Mouse (Mus musculus) megakaryocyte, embryonic 14.5 days (primary cell): Measurements from ENCODE around the gene Olfr147. TPM values are rescaled to one million over a fixed set of nuclear protein-coding genes. Genes with fewer than 3 reads are reported as not detected.
"Not testable (repeated sequence)": the region's sequence is repeated elsewhere in the genome, so short reads cannot be mapped to it uniquely, and the experiment has no call there.

Experiments used
- H3K27me3 ChIP-seq: replicated peaks from 2 replicates; pipeline ENCODE3; 2012; ENCODE audit warnings: inconsistent platforms
- H3K36me3 ChIP-seq: replicated peaks from 2 replicates; pipeline ENCODE3; 2012; ENCODE audit warnings: low read length, inconsistent platforms, mixed read lengths
- H3K4me1 ChIP-seq: 2 replicates; pipeline ENCODE4 v1.6.1; 2012; ENCODE audit warnings: inconsistent platforms
- H3K4me3 ChIP-seq: replicated peaks from 2 replicates; pipeline ENCODE3; 2012; ENCODE audit warnings: moderate library complexity, mild to moderate bottlenecking, inconsistent platforms
- H3K9me3 ChIP-seq: 2 replicates; pipeline ENCODE4 v1.6.1; 2012; ENCODE audit warnings: inconsistent platforms
- FLI1 ChIP-seq: IDR thresholded peaks from 2 replicates; pipeline ENCODE4 v1.6.1; 2012; ENCODE audit warnings: low read length, inconsistent platforms, mixed read lengths
- GATA1 ChIP-seq: IDR thresholded peaks from 3 replicates; pipeline ENCODE4 v1.6.1; 2012; ENCODE audit warnings: mixed read lengths, low read length, inconsistent platforms, borderline replicate concordance
- polyA plus RNA-seq: library from polyadenylated mRNA; stranded (reverse); fragments of >175 nt; gene quantifications from 2 replicates; pipeline ENCODE4 v1.2.3, GENCODE M21; 2012; ENCODE audit warnings: low replicate concordance; ENCODE audit not compliant: insufficient read depth

The Olfr147 gene
- polyA plus RNA-seq = not detected in 2 replicates

- Histone ChIP-seq H3K36me3 (no peaks in the 10 kb centered on the region), H3K4me3 (no peak within 1 kb of the TSS), H3K4me1 (no peaks in the 10 kb centered on the region), H3K9me3 (no peaks in the 10 kb centered on the region), H3K27me3 (no peaks in the 10 kb centered on the region)
- TF ChIP-seq GATA1 = no peak
These were observed at the start of gene Olfr147 for GRCm38 (mm10) chr9:38401398-38401797. TSS of gene Olfr147 (plus strand) at chr9:38401698.

DNA sequence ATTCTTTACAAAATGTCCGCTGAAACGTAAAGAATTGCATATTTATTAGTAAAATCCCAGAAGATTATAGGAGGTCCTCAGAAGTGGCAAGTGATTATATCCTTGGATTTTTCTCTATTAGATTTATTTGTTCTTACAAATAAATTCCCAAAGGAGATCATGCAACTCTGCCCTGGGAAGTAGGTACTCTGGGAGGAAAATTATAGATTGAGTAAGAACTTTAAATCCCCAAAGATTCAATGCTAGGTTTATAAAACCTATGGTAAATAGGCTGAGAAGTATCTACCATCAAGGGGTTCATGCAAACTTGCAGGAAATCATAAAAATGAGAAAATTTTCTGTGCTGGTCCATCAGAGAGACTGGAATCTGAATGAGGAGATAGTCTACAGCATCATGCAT is 34.9 kb upstream of the Olfr147 start, which contains the start of gene Olfr250:
Olfr250 (plus strand) TSS at position 301 of the 400 bp plus-strand sequence.
- TF ChIP-seq GATA1 = no peak
- Histone ChIP-seq H3K4me1 (no peaks in the 10 kb centered on the region), H3K27me3 (no peaks in the 10 kb centered on the region), H3K4me3 (no peak within 1 kb of the TSS), H3K9me3 (no peaks in the 10 kb centered on the region), H3K36me3 (no peaks in the 10 kb centered on the region)

DNA sequence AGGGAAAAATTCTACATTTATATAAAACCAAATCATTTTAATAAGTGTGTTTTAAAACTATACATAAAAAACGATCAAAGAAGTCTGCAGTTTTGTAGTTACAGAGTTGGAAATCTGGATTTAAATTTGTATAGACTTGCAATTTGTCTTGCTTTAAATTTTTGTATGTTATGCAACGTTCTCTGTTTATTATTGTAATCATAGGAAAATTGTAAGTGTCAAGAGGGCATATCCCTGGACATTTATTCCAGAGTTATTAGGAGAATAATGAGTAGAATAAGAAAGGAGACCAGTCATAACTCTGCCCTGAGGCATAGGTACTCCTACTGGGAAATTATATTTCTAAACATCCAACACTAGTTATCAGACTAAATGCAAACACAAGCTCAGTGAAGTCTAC is 24.7 kb upstream of the Olfr147 start, which contains the start of gene Olfr251:
Olfr251 (plus strand) TSS at position 301 of the 400 bp plus-strand sequence.
- TF ChIP-seq FLI1 (no peak), GATA1 (no peak)
- no peaks in the 10 kb centered on the region for H3K27me3 ChIP-seq
- H3K36me3 ChIP-seq = no peaks in the 10 kb centered on the region
- H3K4me3 ChIP-seq = no peak within 1 kb of the TSS
- H3K9me3 ChIP-seq = no peaks in the 10 kb centered on the region
- no peaks in the 10 kb centered on the region for H3K4me1 ChIP-seq

DNA sequence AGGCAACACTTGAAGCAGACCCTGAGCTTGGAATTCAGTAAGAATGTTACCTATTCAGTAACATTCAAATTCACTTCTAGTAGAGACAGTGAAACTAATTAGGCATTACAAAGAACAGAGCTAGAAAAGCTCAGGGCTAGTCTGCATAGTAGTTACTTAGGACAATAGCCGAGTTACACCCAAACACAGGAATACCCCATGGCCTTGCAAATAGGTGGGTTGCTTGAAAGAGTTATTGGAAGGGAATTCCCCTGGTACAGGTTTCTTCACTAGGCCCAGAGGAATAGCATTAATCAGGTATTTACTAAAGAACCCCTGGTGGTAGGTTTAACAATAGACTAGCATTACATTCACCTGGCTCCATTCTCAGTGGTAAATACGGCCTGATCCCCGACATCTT is 6.0 kb downstream of the Olfr147 start:
- not testable (repeated sequence) for H3K4me3 ChIP-seq, H3K4me1 ChIP-seq, H3K36me3 ChIP-seq, H3K9me3 ChIP-seq, H3K27me3 ChIP-seq

- H3K4me1 ChIP-seq, H3K4me3 ChIP-seq, H3K27me3 ChIP-seq, H3K36me3 ChIP-seq, H3K9me3 ChIP-seq: not testable (repeated sequence)
These were observed 12.0 kb downstream of the Olfr147 start for GRCm38 (mm10) chr9:38413502-38413901.

DNA sequence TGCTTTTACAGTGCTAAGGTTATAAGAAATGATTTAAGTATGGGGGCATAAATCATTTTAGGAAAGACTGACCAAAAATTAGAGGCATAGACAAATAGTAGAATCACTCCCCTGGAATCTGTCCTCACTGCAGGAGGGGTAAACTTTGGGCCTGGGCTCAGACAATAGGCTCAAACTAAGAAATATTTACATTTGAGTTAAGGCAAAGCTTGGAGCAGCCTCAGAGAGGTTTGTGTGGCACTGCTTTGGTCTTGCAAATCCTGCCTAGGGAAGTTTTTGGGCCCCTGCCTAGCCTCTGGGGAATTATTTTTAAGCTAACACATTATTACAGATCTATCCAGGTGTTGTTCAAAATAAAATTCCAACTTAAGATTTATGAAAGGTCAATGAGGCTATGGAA is 22.3 kb downstream of the Olfr147 start:
- H3K9me3 ChIP-seq = no peaks in the 10 kb centered on the region
- H3K4me3 ChIP-seq = no peak overlapping the region
- no peaks in the 10 kb centered on the region for H3K27me3 ChIP-seq
- no peaks in the 10 kb centered on the region for H3K36me3 ChIP-seq
- H3K4me1 ChIP-seq = no peaks in the 10 kb centered on the region
- no peak for TF ChIP-seq FLI1
- TF ChIP-seq GATA1 = no peak

DNA sequence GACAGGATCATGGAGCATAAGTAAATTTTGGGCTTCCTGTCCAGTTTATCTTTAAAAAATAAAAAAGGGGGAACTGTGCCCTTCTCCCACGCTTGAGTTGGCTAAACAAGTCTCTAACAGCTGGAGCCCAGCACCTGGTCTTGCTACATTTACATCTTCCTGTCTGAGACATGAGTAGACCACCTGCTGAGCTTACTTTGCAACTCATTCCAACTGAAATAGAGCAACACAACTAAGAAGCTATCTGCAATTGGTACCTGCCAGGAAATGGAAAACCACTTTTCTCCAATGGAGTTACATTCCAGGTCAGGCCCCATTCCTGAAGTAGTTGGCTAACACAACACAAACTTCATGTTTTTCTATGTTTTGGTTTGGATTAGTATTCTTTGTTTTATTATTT is 25.5 kb downstream of the Olfr147 start:
- no peaks in the 10 kb centered on the region for H3K27me3 ChIP-seq
- TF ChIP-seq GATA1 = no peak
- no peaks in the 10 kb centered on the region for H3K36me3 ChIP-seq
- no peak overlapping the region for H3K4me3 ChIP-seq
- H3K4me1 ChIP-seq = no peaks in the 10 kb centered on the region
- no peaks in the 10 kb centered on the region for H3K9me3 ChIP-seq

DNA sequence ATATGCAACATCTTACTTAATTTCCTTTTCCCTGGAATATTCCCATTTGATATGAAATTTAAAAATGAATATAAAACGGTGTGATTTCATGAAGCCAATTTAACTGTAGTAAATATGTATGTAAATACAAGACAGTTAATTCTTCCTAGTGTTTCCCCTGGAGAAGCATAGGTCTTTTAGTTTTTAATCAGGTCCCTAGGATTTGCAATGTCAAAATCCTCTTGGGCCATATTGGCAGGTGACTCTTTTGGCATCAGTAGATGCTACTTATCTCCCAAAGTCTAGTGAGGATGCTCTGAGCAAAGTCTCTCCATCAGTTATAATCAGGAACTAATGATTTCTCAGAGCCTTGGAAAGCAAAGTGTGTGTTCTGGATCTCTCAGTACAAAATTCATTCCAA is 27.7 kb downstream of the Olfr147 start, which contains the start of gene Olfr901:
Olfr901 (plus strand) TSS at position 301 of the 400 bp plus-strand sequence.
- Histone ChIP-seq H3K9me3 (0 out of 2 replicates have a peak, but pooled peaks cover 3% of the 10 kb centered on the region), H3K36me3 (no peaks in the 10 kb centered on the region), H3K27me3 (no peaks in the 10 kb centered on the region), H3K4me3 (no peak within 1 kb of the TSS), H3K4me1 (no peaks in the 10 kb centered on the region)
- TF ChIP-seq FLI1 (no peak), GATA1 (no peak)

DNA sequence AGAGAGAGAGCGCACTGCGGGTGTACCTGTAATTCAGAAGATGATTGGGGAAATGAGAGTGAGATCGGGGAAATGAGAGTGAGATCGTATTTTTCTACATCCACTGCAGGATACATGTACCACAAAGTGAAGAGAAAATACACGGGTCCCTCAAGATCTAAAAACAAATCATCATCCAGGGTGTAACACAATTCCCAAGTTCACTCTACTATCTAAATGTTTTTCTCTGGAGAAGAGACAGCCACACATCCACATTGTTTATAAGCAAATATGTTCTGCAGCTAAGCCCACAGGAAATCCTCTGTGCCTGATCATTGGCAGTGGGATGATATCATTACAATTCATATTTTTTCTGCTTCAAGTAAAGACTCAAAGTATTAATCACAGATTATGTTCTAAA is 45.9 kb downstream of the Olfr147 start, which contains the start of gene Olfr902:
Olfr902 (plus strand) TSS at position 301 of the 400 bp plus-strand sequence.
- TF ChIP-seq FLI1 = no peak
- TF ChIP-seq GATA1 = no peak
- H3K4me3 ChIP-seq = no peak within 1 kb of the TSS
- no peaks in the 10 kb centered on the region for H3K36me3 ChIP-seq
- no peaks in the 10 kb centered on the region for H3K4me1 ChIP-seq
- no peaks in the 10 kb centered on the region for H3K9me3 ChIP-seq
- H3K27me3 ChIP-seq = no peaks in the 10 kb centered on the region

Other genes with a start within 250 kb of the Olfr147 start
- not detected in 2 replicates for gene Olfr891, start 220.9 kb upstream of the Olfr147 start, polyA plus RNA-seq
- gene Olfr893, start 193.3 kb upstream of the Olfr147 start, polyA plus RNA-seq = not detected in 2 replicates
- not detected in 2 replicates for gene Olfr894, start 183.6 kb upstream of the Olfr147 start, polyA plus RNA-seq
- gene Olfr143, start 148.9 kb upstream of the Olfr147 start, polyA plus RNA-seq = not detected in 2 replicates
- gene Olfr895, start 133.8 kb upstream of the Olfr147 start, polyA plus RNA-seq = not detected in 2 replicates
- gene Olfr896-ps1, start 110.6 kb upstream of the Olfr147 start, polyA plus RNA-seq = not detected in 2 replicates
- not detected in 2 replicates for gene Olfr25, start 72.6 kb upstream of the Olfr147 start, polyA plus RNA-seq
- gene Olfr898, start 53.3 kb upstream of the Olfr147 start, polyA plus RNA-seq = not detected in 2 replicates
- not detected in 2 replicates for gene Olfr250, start 34.8 kb upstream of the Olfr147 start, polyA plus RNA-seq
- not detected in 2 replicates for gene Olfr251, start 24.6 kb upstream of the Olfr147 start, polyA plus RNA-seq
- not detected in 2 replicates for gene Olfr901, start 27.8 kb downstream of the Olfr147 start, polyA plus RNA-seq
- gene Olfr902, start 46.0 kb downstream of the Olfr147 start, polyA plus RNA-seq = not detected in 2 replicates
- gene Olfr904, start 61.4 kb downstream of the Olfr147 start, polyA plus RNA-seq = not detected in 2 replicates
- gene Olfr905, start 69.4 kb downstream of the Olfr147 start, polyA plus RNA-seq = not detected in 2 replicates
- gene Olfr906, start 85.4 kb downstream of the Olfr147 start, polyA plus RNA-seq = not detected in 2 replicates
- gene Olfr907, start 94.1 kb downstream of the Olfr147 start, polyA plus RNA-seq = not detected in 2 replicates
- not detected in 2 replicates for gene Olfr911-ps1, start 119.9 kb downstream of the Olfr147 start, polyA plus RNA-seq
- gene Olfr910, start 136.2 kb downstream of the Olfr147 start, polyA plus RNA-seq = not detected in 2 replicates
- gene Olfr912, start 178.5 kb downstream of the Olfr147 start, polyA plus RNA-seq = not detected in 2 replicates
- gene Olfr913, start 191.1 kb downstream of the Olfr147 start, polyA plus RNA-seq = not detected in 2 replicates
- not detected in 2 replicates for gene Olfr914, start 203.4 kb downstream of the Olfr147 start, polyA plus RNA-seq